Mouse (Mus musculus) liver, embryonic 14.5 days (tissue): ENCODE measurements around the gene Msmo1. TPM values are rescaled to one million over a fixed set of nuclear protein-coding genes. Genes with fewer than 3 reads are reported as not detected.

Experiments used
- ATAC-seq: fragments of 200-750 bp; cut with Nextera tagmentation; 2 replicates; pipeline ENCODE4 v1.8.0; 2017; ENCODE audit warnings: moderate number of reproducible peaks, mild to moderate bottlenecking, moderate library complexity; ENCODE audit not compliant: insufficient read depth
- DNase-seq, 3 experiments: peaks; one replicate each; pipeline ENCODE4 v3.0.0-alpha.2; 2012 to 2013; ENCODE audit warnings: low read depth in 3 of 3, low spot score in 3 of 3
- H3K27ac ChIP-seq: fragments of 300-500 bp; sonication (generic); 2 replicates; pipeline ENCODE4 v1.5.1; 2014; ENCODE audit warnings: moderate library complexity, mild to moderate bottlenecking, control low read depth, inconsistent platforms
- H3K27me3 ChIP-seq: fragments of 300-500 bp; sonication (generic); 2 replicates; pipeline ENCODE4 v1.6.1; 2014; ENCODE audit warnings: mild to moderate bottlenecking, low read length, moderate library complexity; ENCODE audit not compliant: control insufficient read depth, insufficient read depth
- H3K36me3 ChIP-seq: fragments of 300-500 bp; sonication (generic); replicated peaks from 2 replicates; pipeline ENCODE4 v1.6.1; 2014; ENCODE audit warnings: low read depth; ENCODE audit not compliant: control insufficient read depth, insufficient read depth
- H3K4me1 ChIP-seq, 2 experiments: fragments of 200-500 bp in 1 of 2; fragments of 300-500 bp in 1 of 2; sonication (generic) in 1 of 2; replicated peaks; 2 replicates each; pipeline ENCODE4 v1.6.1; 2012 to 2014; ENCODE audit warnings: antibody characterized with exemption in 1 of 2, inconsistent platforms in 1 of 2, low read length in 1 of 2; ENCODE audit not compliant: control insufficient read depth in 2 of 2, insufficient read depth in 2 of 2
- H3K4me2 ChIP-seq: fragments of 300-500 bp; sonication (generic); 2 replicates; pipeline ENCODE4 v1.6.1; 2014; ENCODE audit warnings: low read depth, mild to moderate bottlenecking, control low read depth, moderate library complexity
- H3K4me3 ChIP-seq, 2 experiments: fragments of 200-500 bp in 1 of 2; fragments of 300-500 bp in 1 of 2; sonication (generic) in 1 of 2; 2 replicates each; pipeline ENCODE4 v1.5.1; 2012 to 2014; ENCODE audit warnings: low read depth in 2 of 2, low read length in 2 of 2, mild to moderate bottlenecking in 2 of 2, control low read depth in 1 of 2, inconsistent platforms in 1 of 2, moderate library complexity in 1 of 2; ENCODE audit not compliant: insufficient read depth in 1 of 2
- H3K9ac ChIP-seq: fragments of 300-500 bp; sonication (generic); replicated peaks from 2 replicates; pipeline ENCODE4 v1.6.1; 2014; ENCODE audit warnings: mild to moderate bottlenecking, control low read depth, moderate library complexity
- H3K9me3 ChIP-seq: fragments of 300-500 bp; sonication (generic); 2 replicates; pipeline ENCODE4 v1.6.1; 2016; ENCODE audit warnings: low read length, mixed read lengths; ENCODE audit not compliant: control insufficient read depth
- EP300 ChIP-seq: IDR thresholded peaks from 2 replicates; pipeline ENCODE4 v1.6.1; 2016; ENCODE audit warnings: antibody characterized with exemption, low read depth
- WGBS: fragments of 180-500 bp; shearing (Covaris S2); extraction: QIAGEN DNeasy Blood & Tissue Kit; methylation state at CpG from one replicate; pipeline ENCODE4 v1.1.7; 2014; ENCODE audit not compliant: insufficient replicate concordance; 5-methylcytosine and 5-hydroxymethylcytosine counted together
- polyA plus RNA-seq, 2 experiments: library from polyadenylated mRNA; depleted of rRNA in 1 of 2; stranded (reverse) in 1 of 2; unstranded in 1 of 2; fragments of >200 nt; fragmentation: Nextera tagmentation in 1 of 2; extraction: Ambion mirVana in 1 of 2; gene quantifications; 2 replicates each; pipeline versions ENCODE4 v1.2.1 to v1.2.3; 2012 to 2014

The Msmo1 gene
- polyA plus RNA-seq, 2 experiments = 57.1 to 131 TPM

DNA sequence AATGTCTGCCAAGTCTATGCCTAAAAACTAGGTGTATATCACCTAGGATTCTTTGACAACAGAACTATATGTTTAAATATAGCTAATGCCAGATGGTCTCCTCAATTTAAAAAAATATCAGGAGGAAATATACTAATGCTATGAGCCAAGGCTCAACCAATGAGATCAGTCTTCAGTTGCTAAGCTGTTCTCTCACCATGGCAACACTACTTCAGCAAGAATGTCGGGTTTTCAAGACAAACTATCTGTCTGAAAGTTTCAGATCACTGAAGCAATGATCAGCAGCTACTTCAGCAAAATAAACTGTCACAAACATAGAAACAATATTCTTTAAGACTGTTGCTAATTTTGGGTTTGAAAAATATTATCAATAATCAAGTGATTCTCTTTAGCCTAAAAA is 61.7 kb downstream of the Msmo1 start:
- no peak overlapping the region for H3K27ac ChIP-seq
- no peak overlapping the region for H3K9ac ChIP-seq
- 20% methylated on average over 1 of the region's 1 CpGs for WGBS
- no peak overlapping the region for H3K4me2 ChIP-seq
- ATAC-seq (no peak), DNase-seq (no peak)
- no peaks in the 10 kb centered on the region for H3K4me1 ChIP-seq
- TF ChIP-seq EP300 = no peak
- no peaks in the 10 kb centered on the region for H3K9me3 ChIP-seq
- H3K4me3 ChIP-seq = no peak overlapping the region
- H3K27me3 ChIP-seq = no peaks in the 10 kb centered on the region
- H3K36me3 ChIP-seq = no peaks in the 10 kb centered on the region

Other genes starting within 250 kb of the Msmo1 start
- gene Cpe, start 40.7 kb downstream of the Msmo1 start, polyA plus RNA-seq (2012; rRNA removed) = 0.87 and 1.2 TPM in 2 replicates
- 1.4 and 2.2 TPM in 2 replicates for gene Cpe, start 40.7 kb downstream of the Msmo1 start, polyA plus RNA-seq (2014; fragmentation: Nextera tagmentation; extraction: Ambion mirVana)
- 2.5 and 3.4 TPM in 2 replicates for gene Klhl2, start 116.2 kb upstream of the Msmo1 start, polyA plus RNA-seq (2012; rRNA removed)
- gene Klhl2, start 116.2 kb upstream of the Msmo1 start, polyA plus RNA-seq (2014; fragmentation: Nextera tagmentation; extraction: Ambion mirVana) = 2.7 and 3.1 TPM in 2 replicates
- 6.6 and 7.1 TPM in 2 replicates for gene Tmem192, start 213.4 kb upstream of the Msmo1 start, polyA plus RNA-seq (2012; rRNA removed)
- gene Tmem192, start 213.4 kb upstream of the Msmo1 start, polyA plus RNA-seq (2014; fragmentation: Nextera tagmentation; extraction: Ambion mirVana) = 13.4 and 13.8 TPM in 2 replicates